Mouse (Mus musculus) cerebellum, adult 18-20 months (tissue): Measurements from ENCODE around the gene Ptprn2.

ENCODE experiments used
- DNase-seq, 2 experiments: peaks; one replicate each; pipeline ENCODE4 v3.0.0; 2021

Gene Ptprn2

GRCm38 (mm10) chr12:116788346-116788745 lies 302.8 kb downstream of the Ptprn2 start:
- DNase-seq = no peak

- DNase-seq = no peak
Observed at GRCm38 (mm10) chr12:116803331-116803730, 317.8 kb downstream of the Ptprn2 start.

DNA sequence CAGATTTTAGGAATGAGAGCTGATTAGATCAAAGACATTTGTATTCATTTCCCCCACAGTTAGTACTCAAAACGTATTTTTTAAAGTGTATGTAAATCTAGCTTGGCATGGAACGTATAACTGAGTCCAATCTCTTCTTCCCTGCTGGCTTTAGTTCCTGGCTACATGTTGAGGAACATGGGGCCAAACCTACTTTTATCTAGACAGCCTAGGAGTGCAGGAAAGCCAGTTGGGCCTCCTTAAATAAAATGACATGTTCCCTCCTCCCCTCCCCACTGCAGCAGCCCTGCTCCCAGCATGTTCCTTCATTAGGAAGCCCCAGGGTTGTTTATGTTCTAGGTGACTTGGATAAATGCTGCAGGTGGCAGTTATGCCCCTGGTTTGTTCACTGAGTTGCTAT lies 319.2 kb downstream of the Ptprn2 start:
- no peak for DNase-seq

DNA sequence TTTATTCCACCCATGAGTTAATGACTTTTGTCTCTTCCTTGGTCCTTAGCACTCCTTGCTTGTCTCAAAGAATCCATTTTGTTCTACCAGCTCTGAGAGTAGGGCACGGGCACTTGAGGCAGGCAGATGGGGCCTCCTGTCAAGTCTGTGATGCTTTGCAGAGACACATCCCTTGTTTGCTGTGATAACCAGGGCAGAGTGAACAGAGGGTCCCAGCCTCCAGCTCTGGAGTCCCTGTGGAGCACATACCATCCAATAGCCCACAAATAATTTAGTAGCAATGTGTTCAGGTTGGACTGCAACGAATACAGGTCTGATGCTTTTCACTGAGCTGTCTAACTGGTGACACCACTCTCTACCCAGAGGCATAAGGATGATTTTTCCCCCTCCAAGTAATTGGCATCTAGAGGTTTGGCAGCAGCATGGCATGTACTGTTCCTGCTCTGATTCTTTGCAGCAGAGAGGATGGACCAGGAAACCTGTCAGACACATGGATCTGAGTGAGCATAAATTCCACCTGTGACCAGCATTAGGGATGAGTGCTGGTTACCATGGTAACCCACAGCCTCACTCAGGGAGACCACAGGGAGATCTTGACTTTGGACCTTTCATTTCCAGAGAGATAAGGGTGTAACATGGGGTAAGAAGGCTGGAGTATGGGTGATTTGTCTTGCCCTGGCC lies 319.7 kb downstream of the Ptprn2 start:
- DNase-seq = no peak

- DNase-seq = no peak
Observed at GRCm38 (mm10) chr12:116806089-116806488, 320.6 kb downstream of the Ptprn2 start.

GRCm38 (mm10) chr12:116813012-116813411 lies 327.5 kb downstream of the Ptprn2 start:
- DNase-seq = no peak

DNA sequence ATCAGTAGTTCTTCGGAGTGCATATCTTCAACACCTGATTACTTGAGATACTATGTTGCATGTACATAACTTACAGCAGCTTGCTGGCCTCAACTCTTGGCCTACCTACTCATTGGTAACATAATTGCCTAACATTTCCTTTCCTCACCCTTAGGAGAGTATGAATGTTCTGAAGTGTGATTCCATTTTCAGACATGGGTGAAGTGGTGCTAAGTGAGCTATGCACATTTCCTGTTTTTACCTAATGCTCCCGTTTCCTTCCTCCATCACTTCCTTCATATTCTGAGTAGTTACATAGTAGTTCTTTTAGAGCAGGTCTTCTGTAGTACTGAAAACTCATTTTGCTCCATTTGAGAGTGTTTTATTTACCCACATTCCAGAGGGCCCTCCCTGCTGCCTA lies 334.3 kb downstream of the Ptprn2 start:
- DNase-seq = no peak

GRCm38 (mm10) chr12:116823341-116823740 lies 337.8 kb downstream of the Ptprn2 start:
- no peak for DNase-seq

GRCm38 (mm10) chr12:116827748-116828147 lies 342.2 kb downstream of the Ptprn2 start:
- DNase-seq = no peak

DNA sequence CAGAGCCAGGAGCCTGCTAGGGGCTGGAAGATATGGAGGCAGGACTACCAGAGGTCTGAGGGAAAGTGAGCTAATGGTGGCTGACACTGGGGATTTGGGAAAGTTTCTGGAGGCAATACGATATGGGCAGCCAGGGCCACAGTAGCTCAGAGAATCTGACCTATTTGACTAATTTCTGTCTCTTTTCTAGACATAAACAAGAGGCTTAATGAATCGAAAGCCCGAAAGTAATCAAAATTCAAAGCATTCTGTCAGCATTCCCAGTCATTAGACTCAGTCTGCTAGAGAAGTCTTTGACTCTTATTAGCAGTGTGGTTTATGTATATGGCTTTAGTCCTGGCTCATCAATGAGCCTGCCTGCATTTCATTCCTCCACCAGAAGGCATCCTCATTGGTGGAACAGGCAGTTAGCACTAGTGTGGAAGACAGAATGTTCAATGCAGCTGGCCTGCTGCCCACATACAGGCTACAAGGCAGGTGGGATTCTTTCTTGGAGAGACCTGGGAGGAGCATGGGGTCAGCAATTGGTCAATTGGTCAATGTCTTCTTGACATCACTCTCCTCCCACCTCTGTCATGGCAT lies 353.2 kb downstream of the Ptprn2 start:
- DNase-seq = no peak

DNA sequence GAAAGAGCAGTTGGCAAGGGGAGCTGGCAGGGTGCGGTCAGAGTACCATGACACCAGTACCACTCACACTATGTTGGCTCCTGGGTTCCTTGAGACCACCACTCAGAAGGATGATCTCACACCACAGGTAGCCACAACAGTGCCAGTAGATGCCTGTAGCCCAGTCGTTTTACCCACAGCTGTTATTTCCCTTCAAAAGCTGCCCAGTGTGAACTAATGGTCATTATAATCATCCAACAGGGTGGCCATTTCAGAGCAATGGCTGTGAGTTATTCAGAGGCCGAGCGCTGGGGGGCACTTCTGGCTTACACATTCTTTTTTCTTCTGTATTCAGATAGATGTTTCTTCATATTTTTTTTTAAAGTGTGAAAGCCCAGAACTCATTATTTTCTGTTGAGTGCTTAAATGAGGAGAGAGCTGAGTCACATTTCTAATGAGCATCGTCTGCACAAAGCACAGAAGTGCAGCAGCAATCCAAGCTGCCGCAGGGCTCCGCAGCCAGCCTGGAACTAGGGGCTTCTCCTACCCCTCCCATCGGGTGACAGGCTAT lies 357.3 kb downstream of the Ptprn2 start:
- no peak for DNase-seq

- no peak for DNase-seq
Observed at GRCm38 (mm10) chr12:116846220-116846619, 360.7 kb downstream of the Ptprn2 start.

- DNase-seq = no peak
Observed at GRCm38 (mm10) chr12:116847021-116847420, 361.5 kb downstream of the Ptprn2 start.

- DNase-seq = no peak
Observed at GRCm38 (mm10) chr12:116856307-116856706, 370.8 kb downstream of the Ptprn2 start.

DNA sequence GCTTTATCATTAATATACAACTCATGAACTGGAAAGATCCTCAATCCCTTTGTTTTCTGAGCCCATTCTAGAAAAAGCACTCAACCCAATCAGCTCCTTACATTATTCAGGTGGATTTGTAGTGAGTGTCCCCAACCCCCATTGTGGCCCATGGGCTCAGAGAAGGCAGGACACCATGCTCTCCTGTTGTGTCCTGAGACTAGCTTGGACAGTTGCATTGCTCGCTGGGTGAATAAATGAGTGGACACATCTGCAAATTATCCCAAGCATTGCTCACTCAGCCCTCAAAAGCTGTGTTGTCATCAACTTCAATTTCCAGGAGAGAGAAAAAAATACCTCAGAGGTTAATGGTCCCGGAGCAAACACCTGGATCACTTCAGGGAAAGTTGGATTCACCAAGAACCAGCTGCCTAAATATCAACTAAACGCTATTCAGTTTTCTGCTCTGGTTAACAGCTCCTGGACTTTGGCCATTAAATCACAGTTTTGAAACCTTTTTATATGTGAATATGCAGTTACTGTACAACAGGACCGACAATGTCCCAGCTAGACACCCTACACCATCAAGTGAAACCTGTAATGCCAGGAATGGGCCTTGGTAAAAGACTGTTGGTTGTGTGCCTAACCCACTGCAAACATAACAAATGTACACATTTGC lies 376.0 kb downstream of the Ptprn2 start:
- no peak for DNase-seq

DNA sequence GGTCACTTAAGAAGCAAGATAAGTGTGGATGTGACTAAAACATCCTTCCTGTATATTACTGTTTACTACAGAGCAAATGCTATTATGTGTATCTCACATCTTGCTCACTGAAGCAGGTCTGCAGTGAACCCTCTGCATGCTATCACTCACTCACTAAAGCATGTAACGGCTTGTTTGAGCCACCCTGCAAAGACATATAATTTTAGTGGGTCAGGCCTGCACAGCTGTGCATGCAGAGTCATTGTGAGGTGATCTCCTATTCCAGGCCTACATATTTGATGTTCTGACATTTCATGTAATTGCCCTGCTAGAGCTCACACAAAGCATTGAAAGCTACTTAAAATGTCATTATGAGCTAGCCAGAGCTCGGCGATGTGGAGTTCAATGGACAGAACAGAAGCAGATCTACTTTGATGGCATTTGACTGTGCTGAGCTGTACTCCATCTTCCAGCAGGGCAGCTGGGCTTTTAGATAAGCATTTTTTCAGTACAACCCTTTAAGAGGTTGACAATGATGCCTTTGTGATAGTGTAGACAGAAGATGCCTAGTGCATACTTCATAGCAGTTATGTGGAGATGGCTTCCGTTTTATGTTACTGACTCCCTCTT lies 377.9 kb downstream of the Ptprn2 start:
- no peak for DNase-seq

- peak; percentile 64 to 79 for DNase-seq
Observed at GRCm38 (mm10) chr12:116873866-116874585, 388.5 kb downstream of the Ptprn2 start.

GRCm38 (mm10) chr12:116887496-116888281 lies 402.2 kb downstream of the Ptprn2 start:
- DNase-seq = no peak

GRCm38 (mm10) chr12:116888856-116889255 lies 403.3 kb downstream of the Ptprn2 start:
- no peak for DNase-seq

GRCm38 (mm10) chr12:116892584-116892983 lies 407.1 kb downstream of the Ptprn2 start:
- DNase-seq = no peak

GRCm38 (mm10) chr12:116896651-116897050 lies 411.1 kb downstream of the Ptprn2 start:
- DNase-seq = no peak

- no peak for DNase-seq
Observed at GRCm38 (mm10) chr12:116901773-116902172, 416.3 kb downstream of the Ptprn2 start.
